Mouse (Mus musculus): ENCODE results near the gene Kansl3.

The Kansl3 gene

DNA sequence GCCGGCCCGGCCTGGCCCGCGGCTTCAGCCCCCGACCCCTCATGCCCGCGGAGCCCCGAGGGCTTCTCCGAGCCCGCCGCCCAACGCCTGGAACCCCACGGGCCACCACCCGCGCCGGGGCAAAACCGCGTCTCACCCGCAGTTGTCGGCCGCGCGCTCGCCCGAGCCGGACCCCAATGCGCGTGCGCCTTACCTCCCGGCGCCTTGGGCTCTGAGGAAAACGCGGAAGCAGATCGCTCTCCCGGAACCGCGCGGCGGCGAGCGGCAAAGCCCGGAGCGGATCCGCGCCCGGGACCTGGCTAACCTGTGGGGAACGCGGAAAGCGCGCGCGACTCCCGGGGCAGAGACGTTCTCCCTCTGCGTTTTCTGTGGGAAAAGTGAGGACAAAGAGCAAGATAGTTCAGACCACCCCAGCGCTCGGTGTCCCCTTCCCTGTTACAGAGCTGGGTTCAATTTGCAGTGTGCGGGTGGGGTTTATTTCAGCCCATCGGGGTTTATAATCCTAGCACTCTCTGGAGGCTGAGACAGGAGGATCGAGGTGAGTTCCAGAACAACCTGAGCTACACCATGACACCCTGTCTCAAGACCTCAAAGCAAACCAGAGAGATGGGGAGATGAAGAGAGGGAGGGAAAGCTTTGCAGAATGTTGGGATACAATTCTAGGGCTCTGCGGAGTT, at the start of gene Kansl3:
Gene Kansl3, minus strand, starts transcription at position 213 of the 677 bp plus-strand sequence.
- DNase-seq (ENCODE audit: extremely low read depth, low read depth) = peak; percentile 70

DNA sequence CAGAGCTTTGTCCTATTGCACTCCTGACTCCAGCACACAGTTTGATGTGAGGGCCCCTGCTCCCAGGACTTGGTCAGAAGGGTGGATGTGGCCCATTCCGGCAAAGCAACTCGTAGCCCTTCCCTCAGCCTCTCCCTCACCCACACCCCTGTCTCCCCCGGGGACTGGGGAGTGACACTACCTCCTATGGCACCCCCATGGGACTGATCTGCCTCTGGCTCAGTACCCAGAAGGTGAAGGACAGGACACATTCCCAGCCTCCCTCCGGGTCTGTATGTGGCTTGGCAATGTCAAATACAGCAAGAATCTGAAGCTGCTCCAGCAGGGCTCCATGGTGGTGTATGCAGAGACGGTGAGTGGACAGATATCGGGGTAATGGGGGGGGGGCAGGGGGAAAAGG, 35.5 kb upstream of the Kansl3 start:
- no peak for DNase-seq (ENCODE audit: extremely low read depth, low read depth)

DNA sequence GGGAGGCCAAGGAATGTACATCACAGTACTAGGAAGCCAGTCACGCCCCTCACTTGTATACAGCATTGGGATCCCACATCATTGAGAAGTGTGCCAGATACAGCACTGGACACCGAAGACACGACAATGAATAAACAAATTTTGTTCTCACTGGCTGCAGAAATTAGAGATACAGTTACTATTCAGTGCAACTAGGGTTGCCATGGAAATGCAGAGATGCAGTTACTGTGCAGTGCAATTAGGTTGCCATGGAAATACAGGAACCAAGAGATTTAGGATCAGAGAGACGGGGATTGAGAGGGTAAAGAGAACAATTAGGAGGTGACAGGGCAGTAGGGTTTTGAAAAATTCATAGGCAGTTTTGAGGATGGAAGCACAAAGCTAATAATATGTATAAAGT, 32.5 kb upstream of the Kansl3 start:
- no peak for DNase-seq (ENCODE audit: extremely low read depth, low read depth)

DNA sequence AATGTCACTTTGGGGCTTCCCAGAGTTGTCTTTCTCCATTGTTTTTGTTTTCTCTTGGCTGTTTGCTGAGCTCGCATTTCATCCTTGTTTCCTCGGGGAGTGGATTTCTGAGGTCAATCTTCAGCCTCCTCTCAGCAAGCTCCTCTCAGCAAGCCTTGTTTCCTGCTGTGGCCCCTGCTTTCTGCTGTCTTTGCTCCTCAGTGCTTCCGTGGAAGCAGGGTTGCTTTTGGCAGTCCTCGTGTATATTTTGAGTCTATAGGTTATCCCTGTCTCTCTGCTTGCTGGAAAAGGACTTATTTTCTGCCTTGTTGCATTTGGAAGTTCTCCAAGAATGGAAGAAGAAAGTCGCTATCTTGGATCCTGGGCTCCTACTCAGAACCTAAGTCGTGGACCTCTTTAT, 28.1 kb upstream of the Kansl3 start:
- no peak for DNase-seq (ENCODE audit: extremely low read depth, low read depth)

DNA sequence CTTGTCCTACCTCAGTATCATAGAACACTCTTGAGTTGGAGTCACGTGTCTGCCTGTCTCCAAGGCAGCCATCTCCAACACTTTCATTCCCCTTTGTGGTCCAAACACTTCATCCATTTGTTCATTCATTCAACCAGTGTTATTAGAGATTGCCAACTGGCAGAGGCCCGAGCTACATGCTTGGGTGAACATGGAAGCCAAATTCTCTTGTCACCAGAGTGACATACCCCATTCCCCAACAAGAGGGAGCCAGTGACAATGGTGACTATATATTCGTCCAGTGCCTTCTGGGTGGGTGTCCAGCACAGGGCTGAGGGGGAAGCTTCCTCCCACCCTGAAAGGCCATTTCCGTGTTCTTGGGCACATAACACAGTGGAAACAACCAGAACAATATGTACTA, 10.6 kb upstream of the Kansl3 start:
- no peak for DNase-seq (ENCODE audit: extremely low read depth, low read depth)

DNA sequence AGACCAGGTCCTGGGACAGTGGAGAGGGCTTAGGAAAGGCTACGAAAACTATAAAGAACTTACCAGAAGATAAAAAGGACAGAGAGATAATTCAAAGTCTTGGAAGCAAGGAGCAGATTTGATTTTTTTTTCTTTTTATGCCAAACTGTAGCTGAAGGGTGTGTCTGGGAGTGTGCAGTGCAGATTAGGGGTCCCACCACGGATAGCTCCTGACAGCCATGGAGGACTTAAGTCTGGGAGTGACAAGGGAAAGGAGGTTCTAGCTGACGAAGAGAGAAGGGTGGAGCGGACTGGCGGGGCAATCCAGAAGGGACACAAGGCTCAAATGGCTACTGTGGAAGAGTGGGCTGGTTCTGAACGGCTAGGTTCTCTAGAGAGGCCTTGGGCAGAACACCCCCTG, 9.9 kb upstream of the Kansl3 start:
- DNase-seq (ENCODE audit: extremely low read depth, low read depth) = no peak

DNA sequence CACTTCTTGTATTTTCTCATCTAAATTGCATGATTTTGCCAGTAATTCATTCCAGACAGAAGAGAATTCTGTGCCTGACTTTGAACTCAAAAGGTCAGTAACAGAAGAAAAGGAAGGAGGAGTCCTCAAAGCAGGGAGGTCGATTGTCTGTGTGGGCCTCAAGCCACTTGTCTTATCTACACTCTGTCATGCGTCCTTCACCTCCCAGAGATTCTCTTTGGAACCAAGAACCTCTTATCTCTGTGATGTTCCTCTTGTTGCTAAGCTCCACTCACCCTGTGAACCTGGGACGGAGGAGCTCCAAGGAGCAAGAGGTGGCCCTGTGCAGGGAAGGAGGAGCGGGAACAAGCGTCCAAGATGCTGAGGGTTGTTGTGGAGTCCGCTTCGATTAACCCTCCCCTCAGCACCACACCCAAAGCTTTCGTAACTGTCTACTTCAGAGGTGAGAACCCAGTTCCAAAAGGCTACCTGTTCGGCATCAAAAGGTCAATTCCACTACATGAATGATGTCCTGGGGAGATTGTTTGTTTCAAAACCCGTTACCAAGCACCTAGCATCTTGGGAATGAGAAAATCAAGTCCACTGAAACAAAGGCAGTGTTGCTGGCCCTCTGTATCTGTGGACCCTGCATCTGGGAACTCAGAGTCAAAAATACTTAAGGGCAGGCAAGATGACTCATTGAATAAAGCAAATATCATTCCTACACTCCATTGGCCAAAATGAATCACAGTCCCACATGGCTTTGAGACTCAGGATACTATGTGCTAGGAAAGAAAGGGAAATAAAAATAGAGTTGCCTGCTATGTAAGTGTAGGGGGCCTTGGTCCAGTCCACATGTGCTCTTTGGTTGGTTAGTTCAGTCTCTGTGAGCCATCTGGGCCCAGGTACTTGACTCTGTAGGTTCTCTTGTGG, 3.2 kb upstream of the Kansl3 start, which contains the start of gene Fer1l5:
Gene Fer1l5, plus strand, starts transcription at position 358 of the 912 bp plus-strand sequence.
- DNase-seq (ENCODE audit: extremely low read depth, low read depth) = no peak

DNA sequence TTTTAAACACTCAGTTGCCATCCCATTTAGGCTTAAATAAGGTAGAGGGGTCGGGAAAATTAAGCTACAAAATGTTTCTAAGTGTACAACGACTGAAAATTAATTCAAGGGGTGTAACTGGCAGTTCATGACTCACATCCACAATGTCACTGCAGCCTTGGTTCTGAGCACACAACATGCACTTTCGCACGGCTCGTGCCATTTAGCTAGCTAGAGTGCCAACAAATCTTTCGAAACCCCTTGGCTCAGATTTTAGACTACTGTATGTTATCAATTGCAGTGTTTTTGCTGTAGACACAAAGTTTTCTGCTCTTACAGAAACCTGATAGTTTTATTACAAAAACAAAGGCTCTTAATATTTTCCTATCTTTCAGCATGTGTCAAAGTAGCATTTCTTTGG, 1.9 kb upstream of the Kansl3 start:
- no peak for DNase-seq (ENCODE audit: extremely low read depth, low read depth)

DNA sequence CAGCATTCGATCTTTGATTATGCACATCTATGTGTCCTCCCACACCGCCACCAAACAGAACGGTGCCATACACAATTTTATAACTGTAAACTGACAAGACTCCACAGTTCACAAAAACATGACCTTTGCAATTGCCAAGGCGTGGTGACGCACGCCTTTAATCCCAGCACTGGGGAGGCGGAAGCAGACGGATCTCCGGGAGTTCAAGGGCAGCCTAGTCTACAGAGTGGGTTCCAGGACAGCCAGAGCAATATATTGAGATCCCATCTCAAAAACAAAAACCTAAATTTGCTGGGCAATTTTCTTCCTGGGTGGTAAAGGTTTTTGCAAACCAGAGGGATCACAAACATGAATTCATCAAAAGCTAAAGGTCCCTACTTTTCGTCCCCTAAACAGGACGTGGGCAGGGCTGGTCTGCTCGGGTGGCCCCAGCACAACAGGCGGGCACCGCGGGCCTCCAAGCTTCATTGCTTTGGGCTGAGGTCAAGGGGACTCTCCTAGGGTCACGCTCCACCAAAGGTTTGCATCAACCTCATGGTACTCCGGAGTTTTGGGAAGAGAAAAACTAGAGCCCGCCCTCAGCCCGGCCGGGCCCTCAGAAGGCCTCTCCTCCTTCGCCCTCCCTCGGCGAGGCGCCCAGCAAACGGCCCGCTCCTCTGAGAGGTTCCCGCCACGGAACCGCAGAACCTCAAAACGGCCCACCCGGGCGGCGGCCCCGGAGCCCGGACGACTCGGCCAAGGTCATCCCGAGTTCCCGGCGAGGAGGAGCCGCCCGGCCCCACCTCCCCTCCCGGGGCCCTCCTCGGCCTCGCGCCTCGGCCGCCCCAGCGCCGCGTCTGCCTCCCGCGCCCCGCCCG, 641 bp downstream of the Kansl3 start:
- no peak for DNase-seq (ENCODE audit: extremely low read depth, low read depth)

DNA sequence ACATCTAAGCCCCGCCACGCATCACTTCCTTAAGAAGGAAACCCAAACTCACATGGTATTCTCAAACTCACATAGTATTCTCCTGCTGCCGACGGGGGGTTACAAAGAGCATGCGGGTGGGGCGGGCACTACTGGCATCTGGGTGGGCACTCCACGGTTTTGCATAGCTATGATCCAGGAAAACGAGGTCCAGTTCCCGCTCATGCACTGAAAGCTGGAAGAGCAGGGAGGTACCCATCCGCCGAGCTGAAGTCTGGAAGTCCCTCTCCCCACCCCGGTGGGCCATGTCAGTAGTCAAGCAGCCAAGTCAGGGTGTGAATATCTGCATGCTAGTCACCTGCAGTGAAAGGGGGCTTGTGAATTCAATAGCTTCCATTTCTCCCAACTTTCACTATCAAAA, 1.3 kb downstream of the Kansl3 start:
- DNase-seq (ENCODE audit: extremely low read depth, low read depth) = no peak

DNA sequence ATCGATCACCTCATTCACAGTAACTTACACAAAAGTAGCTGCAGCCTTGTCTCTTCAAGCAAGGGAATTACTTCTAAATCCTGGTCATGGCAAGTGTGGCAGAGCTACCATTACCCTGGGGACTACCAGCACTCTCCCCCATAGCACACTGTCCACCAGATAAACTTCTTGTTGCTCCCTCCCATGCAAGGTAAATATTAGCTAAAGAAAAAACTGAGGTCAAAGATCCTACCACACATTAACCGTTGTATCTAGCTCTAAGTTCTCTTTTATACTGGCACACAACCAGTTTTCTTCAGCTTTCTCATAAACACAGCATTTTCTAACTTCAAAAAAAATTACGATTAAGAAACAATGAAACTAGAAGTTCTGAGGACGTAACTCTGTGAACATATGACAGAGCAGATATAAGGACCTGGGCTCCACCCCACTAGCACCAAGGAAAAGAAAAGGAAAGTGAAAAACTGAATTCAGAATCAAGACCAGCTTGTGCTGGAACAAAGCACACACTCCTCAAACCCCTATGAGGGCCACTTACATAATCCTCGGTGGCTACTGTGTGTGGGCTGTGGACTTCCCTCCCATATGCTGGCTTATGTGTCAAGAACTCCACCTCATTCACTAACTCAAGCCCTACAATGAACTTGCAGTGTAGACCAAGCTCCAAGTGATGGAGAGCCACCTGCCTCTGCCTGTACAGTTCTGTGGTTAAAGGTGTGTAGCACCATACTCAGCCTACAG, 11.9 kb downstream of the Kansl3 start:
- no peak for DNase-seq (ENCODE audit: extremely low read depth, low read depth)

DNA sequence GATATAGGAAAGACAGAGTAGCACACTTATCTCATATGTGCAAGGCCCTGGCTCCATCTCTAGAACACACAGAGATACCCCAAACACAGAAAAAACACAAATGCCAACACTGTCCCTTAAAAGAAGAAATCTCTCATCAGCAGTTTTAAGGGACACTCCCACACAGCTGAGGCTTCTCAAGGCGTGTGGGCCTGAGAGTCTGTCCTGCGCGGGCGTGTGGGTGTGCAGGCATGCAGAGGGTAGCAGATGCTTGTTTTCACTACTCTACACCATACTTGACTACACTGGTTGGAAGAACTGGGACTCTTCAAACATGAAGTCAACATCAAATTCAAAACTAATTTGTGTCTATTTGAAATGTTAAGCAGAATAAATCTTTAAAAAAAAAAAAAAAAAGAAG, 16.6 kb downstream of the Kansl3 start:
- DNase-seq (ENCODE audit: extremely low read depth, low read depth) = no peak

DNA sequence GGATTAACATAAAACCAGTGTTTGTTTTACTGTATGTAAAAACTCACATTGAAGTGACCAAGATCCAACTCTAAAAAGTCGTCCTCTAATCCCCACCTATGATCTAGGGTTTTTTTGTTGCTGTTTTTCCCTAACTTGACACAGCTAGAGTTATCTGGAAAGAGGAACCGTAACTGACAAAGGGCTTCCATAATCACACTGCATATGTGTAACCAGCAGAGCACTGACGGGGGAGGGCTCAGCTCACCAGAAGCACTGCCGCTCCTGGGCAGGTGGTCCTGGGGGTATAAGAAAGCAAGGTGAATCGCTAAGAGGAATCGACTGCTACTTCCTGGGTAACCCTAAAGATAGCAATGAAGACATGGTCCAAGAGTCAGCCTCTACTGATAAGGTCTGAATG, 26.4 kb downstream of the Kansl3 start:
- DNase-seq (ENCODE audit: extremely low read depth, low read depth) = no peak

DNA sequence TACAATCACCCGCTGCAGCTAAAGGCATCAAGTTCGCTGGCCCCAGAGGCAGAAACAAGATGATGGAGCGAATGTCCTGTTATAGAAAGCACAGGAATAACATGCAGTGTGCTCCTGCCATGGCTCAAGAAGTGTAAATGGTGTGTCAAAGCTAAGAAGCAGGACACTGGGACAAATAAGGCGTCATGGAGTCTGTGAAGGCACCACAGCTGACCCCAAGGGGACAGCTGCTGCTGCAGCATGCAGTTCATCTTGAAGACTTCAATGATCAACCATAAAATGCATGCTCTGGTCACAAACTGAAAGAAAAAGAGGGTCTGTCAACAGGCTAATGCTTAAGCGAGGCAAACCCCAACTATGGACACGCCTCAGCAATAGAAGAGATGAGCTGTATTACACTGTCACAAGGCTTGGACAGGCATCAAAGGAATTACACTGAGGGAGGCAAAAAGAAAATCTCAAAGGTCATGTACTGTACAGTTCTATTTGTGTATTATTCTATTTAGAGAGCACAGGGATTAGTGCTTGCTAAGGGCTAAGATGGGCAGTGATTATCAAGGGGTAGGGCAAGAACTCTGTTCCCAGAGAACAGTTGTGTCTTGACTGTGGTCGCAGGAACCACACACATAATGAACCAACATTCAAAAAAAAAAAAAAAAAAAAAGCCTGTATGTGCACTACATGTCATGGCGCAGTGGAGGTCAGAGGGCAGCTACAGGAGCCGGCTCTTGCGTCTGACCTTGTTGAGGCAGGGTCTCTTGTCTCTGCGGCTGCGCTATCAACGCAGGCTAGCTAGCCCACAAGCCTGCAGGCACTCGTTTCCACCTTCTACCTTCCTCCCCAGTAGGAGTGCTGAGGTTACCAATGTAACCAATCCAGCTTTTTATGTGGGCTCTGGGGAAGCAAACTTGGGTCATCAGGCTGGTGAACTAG, 35.8 kb downstream of the Kansl3 start:
- DNase-seq (ENCODE audit: extremely low read depth, low read depth) = no peak

DNA sequence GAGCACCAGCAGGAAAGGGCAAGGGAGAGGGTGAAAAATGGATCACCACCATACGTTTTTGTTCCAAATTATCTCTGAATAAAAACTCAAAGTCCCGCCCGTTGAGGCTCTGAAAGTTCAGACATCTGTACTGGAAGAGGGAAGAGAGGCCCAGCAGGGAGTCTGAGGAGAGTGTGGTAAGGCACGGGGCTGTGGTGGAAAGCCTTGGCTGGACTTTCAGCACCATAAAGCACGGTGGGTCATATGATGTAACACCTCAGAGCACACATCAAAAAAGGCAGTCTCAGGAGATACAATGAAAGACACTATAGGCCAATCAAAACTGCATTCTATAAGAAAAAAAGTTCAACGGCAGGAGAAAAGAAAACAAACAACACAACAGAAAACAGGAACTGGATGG, 37.2 kb downstream of the Kansl3 start:
- DNase-seq (ENCODE audit: extremely low read depth, low read depth) = no peak

DNA sequence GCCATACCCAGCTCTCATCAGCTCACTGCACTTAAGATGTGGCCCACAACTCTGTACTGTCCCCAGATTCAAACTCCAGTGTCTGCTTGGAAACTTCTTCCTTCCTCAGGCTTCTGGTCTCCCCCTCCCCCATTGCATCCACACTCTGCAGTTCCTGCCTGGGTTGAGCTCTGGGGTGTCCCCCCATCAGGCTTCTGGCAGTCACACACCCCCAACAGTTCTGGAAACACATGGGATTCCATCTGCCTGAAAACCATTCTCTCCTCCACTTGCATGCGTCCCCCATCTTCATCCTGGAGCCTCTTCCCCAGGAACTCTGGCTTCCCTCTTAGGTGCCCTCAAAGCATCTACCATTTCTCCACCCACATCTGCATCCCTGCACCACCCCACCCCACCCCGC, 42.2 kb downstream of the Kansl3 start:
- DNase-seq (ENCODE audit: extremely low read depth, low read depth) = no peak

DNA sequence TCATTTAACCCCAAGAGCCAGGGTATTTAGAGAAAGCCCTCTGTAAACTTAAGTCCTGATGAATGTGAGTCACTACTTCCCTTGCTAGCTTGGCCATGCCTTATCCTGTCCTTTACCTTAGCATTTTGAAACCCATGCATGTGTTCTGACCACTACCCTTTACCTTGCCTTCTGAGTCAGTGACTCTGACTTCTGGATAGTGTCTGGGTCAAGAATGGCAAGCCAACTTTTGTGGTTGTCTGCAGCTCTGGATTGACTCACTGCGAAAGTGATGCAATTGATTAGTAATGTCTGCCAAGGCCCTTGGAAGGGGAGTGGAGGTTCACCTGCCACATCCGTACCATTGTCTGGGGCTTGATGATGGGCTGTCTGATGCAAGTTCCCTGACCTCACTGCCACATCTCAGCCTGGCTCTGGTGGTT, 43.1 kb downstream of the Kansl3 start:
- DNase-seq (ENCODE audit: extremely low read depth, low read depth) = no peak

DNA sequence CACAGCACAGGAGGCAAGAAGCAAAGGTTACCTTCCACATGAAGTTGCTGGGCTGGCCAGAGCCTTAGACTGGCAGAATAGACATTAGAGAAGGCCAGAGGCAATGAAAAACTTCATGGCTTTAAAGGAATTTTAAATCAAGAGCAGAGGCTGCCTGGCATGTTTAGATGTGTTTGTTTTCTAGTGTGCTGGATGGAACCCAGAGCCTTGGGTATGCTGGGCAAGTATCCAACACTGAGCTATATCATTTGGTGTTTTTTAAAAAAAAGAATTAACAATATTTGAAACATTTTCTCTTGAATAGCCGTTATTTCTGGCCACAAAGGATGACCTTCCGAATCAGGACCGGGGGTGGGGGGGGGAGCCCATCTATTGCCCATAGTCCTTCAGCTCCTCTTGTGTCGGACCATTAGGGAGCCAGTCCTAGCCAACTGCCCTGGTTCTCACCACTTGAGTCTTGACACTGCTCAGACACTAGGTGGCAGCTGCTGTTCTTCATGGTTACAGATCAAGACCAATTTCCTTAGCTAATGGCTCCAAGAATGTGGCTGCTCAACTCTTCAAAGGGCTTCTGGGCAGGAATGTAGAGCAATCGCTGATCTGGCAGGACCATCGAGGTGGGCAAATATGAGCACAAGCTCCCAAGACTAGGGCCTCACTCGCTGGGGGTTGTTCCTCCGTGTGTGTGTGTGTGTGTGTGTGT, 45.1 kb downstream of the Kansl3 start:
- peak; percentile 22 for DNase-seq (ENCODE audit: extremely low read depth, low read depth)

DNA sequence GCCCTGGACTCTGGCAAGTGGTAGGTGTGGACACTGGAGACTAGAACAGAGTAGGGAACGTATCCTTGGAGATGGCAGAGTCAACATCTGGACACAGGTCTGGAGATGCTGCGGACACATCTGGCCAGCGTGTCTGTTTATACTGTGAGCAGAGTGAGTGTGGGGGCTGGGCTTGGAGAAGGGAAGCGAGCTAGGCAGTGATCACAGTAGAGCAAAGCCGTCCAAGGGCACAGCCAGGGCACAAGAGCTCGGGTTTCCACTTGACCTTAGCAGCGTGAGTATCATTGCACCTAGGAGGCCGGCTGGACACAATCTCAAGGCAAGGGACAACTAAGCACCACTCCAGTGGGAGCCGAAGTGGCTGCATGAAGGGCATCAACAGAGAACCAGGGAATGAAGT, 45.9 kb downstream of the Kansl3 start:
- DNase-seq (ENCODE audit: extremely low read depth, low read depth) = no peak

Data from MEL-GATA-1-ER (cell line).